Mouse (Mus musculus) spleen, adult 2 months (tissue): ENCODE data around the gene Npm1. TPM values are rescaled to one million over a fixed set of nuclear protein-coding genes. Genes with fewer than 3 reads are reported as not detected.

ENCODE experiments used
- DNase-seq, 2 experiments: peaks; one replicate each; pipeline versions ENCODE4 v3.0.0 to v3.0.0-alpha.2; 2012 to 2021; ENCODE audit warnings: low spot score in 2 of 2, low read depth in 1 of 2
- H3K27ac ChIP-seq: fragments of 200-500 bp; 2 replicates; pipeline ENCODE4 v1.5.1; 2012; ENCODE audit warnings: low read length, inconsistent platforms; ENCODE audit not compliant: insufficient read depth
- H3K27me3 ChIP-seq: fragments of 200-500 bp; 2 replicates; pipeline ENCODE4 v1.6.1; 2012; ENCODE audit warnings: mild to moderate bottlenecking, moderate library complexity, low read length, inconsistent platforms; ENCODE audit not compliant: control insufficient read depth, insufficient read depth
- H3K36me3 ChIP-seq: fragments of 200-500 bp; 2 replicates; pipeline ENCODE4 v1.6.1; 2012; ENCODE audit warnings: mild to moderate bottlenecking, low read length, inconsistent platforms; ENCODE audit not compliant: control insufficient read depth, insufficient read depth
- H3K4me1 ChIP-seq: fragments of 200-500 bp; 2 replicates; pipeline ENCODE4 v1.6.1; 2011; ENCODE audit warnings: inconsistent platforms; ENCODE audit not compliant: control insufficient read depth, insufficient read depth, insufficient read length
- H3K4me3 ChIP-seq: fragments of 200-500 bp; 2 replicates; pipeline ENCODE4 v1.5.1; 2011; ENCODE audit warnings: mild to moderate bottlenecking, inconsistent platforms; ENCODE audit not compliant: insufficient read depth, insufficient read length; ENCODE audit errors: extremely low read depth
- CTCF ChIP-seq: fragments of 200-500 bp; IDR thresholded peaks from 2 replicates; pipeline ENCODE4 v1.5.1; 2011; ENCODE audit warnings: mild to moderate bottlenecking, inconsistent platforms; ENCODE audit not compliant: insufficient read depth, insufficient read length, insufficient replicate concordance; ENCODE audit errors: extremely low read depth
- POLR2A ChIP-seq: fragments of 200-500 bp; IDR thresholded peaks from 2 replicates; pipeline ENCODE4 v1.6.1; 2011; ENCODE audit warnings: low read depth, low read length, inconsistent platforms
- WGBS: fragments of 180-500 bp; shearing (Covaris S2); methylation state at CpG from one replicate; pipeline ENCODE4 v1.1.7; 2018; 5-methylcytosine and 5-hydroxymethylcytosine counted together
- polyA plus RNA-seq: library from polyadenylated mRNA; depleted of rRNA; stranded (reverse); fragments of >200 nt; gene quantifications from 2 replicates; pipeline ENCODE4 v1.2.3, GENCODE M21; 2012

The Npm1 gene
- polyA plus RNA-seq, 1 experiment = 57.0 TPM

DNA sequence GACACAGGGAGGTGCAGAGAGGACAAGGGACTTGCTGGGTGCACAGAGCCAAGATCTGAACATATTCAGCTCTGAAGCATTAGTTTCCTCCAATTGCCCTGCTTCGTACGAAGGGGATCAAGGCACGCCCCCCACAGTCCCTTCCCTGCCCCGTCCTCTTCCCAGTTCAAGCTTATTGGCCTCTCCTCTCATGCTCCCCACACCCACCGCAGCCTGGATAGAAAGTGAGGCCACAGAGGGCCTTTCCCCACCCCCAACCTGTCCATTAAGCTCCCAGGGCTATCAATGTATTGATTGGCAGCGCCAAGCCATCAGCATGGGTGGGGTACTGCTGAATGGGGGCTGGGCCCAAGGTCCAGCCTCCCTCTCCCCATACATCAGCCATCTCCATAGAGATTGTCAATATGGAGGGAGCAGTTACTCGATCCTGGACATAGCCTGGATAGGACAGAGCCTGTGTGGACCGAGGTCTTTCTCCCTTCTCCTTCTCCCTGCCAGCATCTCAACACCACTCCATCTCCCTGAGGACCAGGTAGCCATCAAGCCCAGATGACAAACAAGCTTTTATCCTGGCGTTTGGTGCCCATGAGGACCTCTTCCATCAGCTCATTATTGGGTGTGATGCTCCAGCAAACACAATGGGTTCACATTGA, 23.4 kb downstream of the Npm1 start:
- Histone ChIP-seq H3K27ac (no peak overlapping the region), H3K27me3 (no peaks in the 10 kb centered on the region; the same call in 1 of the 2 replicates), H3K4me3 (no peak overlapping the region), H3K36me3 (no peaks in the 10 kb centered on the region), H3K4me1 (no peaks in the 10 kb centered on the region)
- TF ChIP-seq POLR2A (no peak), CTCF (no peak)
- DNase-seq = no peak
- 83% methylated on average over 9 of the region's 9 CpGs for WGBS

DNA sequence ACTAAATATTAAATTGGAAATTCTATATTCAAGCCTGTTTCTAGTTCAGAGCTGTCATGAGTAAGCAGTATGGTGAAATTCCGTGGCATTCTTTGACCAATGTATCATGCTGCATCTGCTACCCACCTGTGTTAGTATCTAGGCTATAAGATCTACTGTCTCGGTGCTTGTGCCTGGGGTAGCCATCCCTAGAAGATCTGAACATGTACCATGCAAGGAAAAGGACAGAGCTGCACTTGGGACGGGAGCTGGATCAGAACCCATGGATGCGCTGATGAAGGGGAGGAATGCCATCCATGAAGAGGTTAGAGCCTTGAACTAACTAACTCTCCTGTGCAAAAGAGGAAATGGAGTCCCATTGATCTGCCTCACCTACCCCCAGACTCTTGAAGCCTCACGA, 24.3 kb downstream of the Npm1 start:
- WGBS = 81% methylated on average over 5 of the region's 5 CpGs
- Histone ChIP-seq H3K36me3 (no peaks in the 10 kb centered on the region), H3K4me1 (no peaks in the 10 kb centered on the region), H3K4me3 (no peak overlapping the region), H3K27me3 (no peaks in the 10 kb centered on the region), H3K27ac (no peak overlapping the region)
- no peak for DNase-seq
- TF ChIP-seq CTCF (no peak), POLR2A (no peak)

DNA sequence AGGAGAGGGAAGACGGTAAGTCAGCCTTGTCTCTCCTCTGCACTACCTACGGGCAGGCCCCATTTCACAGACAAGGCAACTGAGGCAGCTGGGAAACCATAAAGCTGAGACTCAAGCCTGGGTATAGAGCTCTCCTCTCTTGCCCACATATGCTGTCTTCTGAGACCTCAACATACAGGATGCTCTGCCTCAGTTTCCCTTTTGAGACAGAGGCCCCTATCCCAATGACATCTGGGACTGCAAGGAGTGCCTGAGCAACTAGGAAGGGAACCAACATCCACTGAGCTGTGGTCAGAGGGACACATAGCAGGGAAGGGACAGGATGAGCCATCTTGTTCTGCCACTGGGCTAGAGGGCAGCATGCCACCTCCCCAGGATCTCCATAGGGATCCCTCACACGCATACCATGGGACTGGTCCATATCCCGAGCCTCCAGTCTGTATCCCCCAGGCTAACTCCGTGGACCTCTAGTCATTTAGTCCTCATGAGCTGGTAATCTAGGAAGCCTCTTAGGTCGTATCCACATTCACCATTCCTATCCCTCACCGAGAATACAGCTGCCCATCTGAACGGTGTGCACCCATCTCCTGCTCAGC, 28.5 kb downstream of the Npm1 start:
- H3K27ac ChIP-seq = no peak overlapping the region
- H3K27me3 ChIP-seq = no peaks in the 10 kb centered on the region
- H3K4me3 ChIP-seq = no peak overlapping the region
- no peak for DNase-seq
- no peaks in the 10 kb centered on the region for H3K4me1 ChIP-seq
- no peaks in the 10 kb centered on the region for H3K36me3 ChIP-seq
- TF ChIP-seq CTCF = no peak
- TF ChIP-seq POLR2A = no peak
- 81% methylated on average over 8 of the region's 8 CpGs for WGBS

DNA sequence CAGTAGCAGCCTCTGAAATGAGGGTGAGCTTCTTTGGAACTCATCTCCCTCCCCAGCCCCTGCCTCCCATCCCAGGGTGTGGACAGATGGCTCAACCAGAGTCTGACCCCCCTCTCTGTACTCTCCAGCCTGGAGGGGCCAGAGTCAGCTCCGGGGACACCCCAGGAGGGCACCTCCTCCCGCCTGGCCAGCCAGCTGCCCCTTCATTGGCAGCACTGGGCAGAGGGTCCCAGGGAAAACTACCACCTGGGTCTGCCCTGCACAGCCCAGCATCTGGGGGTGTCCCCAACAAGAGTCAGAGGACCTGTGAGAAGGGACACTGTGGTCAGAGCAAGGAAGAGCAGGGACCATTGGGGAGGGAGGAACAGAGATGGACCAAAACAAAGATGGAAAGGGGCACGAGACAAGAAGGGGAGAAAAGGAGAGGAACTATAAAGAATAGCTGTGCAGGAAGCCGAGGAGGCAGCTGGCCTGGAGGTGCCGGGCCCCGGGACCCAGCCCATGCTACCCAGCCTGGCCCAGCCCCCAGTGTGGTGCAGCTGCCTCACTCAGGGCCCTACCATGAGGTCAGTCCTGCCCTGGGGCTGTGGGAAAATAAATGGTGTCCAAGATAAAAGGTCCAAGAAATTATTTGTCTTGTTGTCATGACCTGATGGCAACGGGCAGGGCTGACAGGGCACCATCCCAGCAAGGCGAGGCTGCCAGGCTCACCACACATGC, 30.2 kb downstream of the Npm1 start:
- Histone ChIP-seq H3K4me3 (no peak overlapping the region), H3K36me3 (no peaks in the 10 kb centered on the region), H3K27me3 (no peaks in the 10 kb centered on the region), H3K27ac (no peak overlapping the region), H3K4me1 (no peaks in the 10 kb centered on the region)
- 55% methylated on average over 8 of the region's 8 CpGs for WGBS
- no peak for TF ChIP-seq POLR2A
- TF ChIP-seq CTCF = no peak
- DNase-seq = no peak

DNA sequence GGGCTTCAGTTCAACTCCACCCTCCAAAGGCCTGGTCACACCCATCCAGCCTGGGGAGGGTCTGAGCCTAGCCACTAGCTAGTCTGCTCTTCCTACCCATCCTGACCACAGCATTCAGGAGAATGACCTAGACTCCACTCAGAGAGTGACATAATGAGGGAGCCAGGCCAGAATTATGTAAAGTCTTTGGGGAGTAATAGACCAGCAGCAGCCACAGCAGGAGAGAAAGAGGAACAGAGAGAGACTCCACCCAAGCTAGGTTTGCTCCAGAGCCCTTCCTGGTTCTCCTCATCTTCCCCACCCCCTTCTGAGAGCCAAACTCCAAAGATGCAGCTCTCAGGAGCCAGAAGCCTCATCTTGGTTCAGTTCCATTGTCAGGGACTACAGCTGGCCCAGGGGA, 35.9 kb downstream of the Npm1 start:
- H3K4me3 ChIP-seq = no peak overlapping the region
- no peak overlapping the region for H3K27ac ChIP-seq
- H3K36me3 ChIP-seq = no peaks in the 10 kb centered on the region
- H3K27me3 ChIP-seq = no peaks in the 10 kb centered on the region
- peaks cover 2% of the 10 kb centered on the region for H3K4me1 ChIP-seq
- TF ChIP-seq POLR2A (no peak), CTCF (no peak)
- no peak for DNase-seq

DNA sequence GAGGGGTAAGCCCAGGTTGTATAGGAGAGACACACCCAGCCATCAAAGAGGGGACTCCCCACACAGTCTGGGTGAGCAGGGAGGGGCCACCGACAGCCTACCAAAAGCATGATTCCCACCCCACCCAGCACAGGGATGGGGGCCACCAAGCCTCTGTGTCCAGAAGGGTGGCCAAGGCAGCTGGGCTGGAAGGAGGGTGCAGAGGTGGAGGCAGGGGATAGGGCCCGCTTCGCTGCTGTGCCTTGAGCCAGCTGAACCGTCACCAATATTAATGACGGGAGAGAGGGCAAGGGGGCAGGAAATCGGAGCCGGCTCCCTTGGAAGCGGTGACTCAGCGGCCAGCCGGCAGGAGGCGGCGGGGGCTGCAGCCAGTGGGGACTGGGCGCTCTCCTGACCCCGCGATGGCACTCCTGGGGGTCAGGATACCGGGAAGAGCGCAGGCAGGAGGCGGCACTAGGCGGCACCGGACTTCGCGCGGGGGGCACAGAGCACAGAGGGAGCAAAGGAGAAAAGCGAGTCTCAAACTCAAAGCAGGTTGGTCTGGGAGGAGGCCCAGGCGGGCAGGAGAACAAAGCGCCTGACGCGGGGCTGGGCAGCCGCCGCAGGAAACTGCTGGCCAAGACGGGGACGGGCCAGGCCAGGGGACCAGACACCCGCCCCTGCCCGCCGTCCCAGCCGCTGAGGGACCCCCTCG, 40.3 kb downstream of the Npm1 start:
- no peak for DNase-seq
- Histone ChIP-seq H3K27ac (no peak overlapping the region), H3K27me3 (peaks cover 1% of the 10 kb centered on the region; the same call in 1 of the 2 replicates), H3K36me3 (no peaks in the 10 kb centered on the region), H3K4me1 (peaks cover 2% of the 10 kb centered on the region), H3K4me3 (no peak overlapping the region)
- 7% methylated on average over 37 of the region's 37 CpGs for WGBS
- TF ChIP-seq CTCF (no peak), POLR2A (no peak)
